Mouse (Mus musculus): ENCODE data around the gene Hoxd13.

The Hoxd13 gene

DNA sequence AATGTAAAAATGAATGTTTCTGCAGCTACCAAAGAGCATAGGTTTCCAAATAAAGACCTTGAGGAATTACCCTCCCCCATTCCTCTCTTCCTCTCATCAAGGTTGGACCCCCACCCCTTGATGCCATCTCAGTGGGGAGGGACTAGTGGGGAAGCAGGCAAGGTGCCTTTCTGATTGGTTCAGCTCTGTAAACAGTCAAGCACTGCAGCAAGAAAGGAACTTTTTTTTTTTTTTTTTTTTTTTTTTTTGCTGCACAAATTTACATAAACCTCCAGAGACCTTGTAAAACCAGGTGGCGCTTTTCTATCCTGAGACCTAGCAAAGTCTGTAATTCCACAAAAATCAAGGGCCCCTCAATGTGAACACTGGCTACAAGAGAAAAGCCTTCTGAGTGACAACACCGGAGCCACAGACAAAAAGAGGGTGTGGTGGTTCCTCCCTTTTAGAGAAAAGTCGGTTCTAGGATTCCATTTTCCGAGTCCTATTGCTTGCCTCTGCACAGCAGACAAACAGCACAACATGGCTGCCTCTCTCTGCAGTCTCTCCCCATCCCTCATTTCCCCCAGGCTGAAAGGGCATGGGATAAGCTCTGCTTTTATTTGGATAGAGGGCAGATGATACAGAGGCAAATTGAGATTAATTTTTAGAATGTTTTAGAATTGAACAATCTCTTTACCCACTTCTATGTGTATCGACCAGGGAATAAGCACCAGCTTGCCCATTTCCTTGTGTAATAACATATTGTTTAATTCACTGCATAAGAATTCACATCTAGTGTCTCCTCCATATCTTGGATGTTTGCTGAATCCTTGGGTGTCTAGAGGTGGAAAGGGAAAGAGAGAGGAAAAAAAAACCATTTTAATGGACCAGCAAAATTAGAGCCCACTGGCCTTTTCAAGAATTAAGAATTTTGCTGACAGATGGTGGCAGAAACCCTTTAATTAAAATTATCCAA, 41.6 kb downstream of the Hoxd13 start:
- DNase-seq = no peak

- DNase-seq = no peak
These were observed 42.9 kb downstream of the Hoxd13 start for GRCm38 (mm10) chr2:74710929-74711543.

GRCm38 (mm10) chr2:74711721-74712621, 43.9 kb downstream of the Hoxd13 start, which contains the start of the genes Hoxd3 and Hoxd4:
Hoxd3 (plus strand) TSS chr2:74711927.
Hoxd4 (plus strand) TSS chr2:74711929.
- DNase-seq = peak; percentile 84

- no peak for DNase-seq
These were observed 45.4 kb downstream of the Hoxd13 start for GRCm38 (mm10) chr2:74713239-74714150.

DNA sequence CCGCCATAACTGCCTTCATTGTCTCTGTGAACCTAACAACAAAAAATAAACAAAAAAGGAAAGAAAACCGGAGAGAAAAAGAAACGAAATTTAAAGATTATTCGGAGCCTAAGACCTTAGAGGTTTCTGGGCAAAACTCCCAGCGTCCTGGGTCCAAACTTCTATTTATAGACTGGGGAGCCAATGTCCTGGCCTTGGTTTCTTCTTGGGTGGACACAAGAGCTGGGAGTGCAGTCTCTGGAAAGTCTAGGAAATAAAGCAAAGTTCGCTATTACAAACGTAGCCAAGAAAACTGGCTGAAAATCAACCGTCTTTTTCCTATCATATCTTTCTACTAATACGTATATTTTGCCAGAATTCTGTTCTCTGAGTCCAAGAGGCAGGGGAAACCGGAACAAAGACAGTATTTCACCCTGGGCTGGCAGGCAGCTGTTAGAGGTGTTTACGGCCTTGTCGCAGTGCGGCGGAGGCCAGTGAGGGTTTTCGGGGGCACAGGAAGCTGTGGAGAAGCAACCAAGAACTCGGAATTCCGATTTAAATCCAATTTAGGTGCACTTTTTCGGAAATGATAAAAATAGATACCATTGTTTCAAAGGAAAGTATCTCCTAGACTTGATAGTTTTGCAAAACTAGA, 46.2 kb downstream of the Hoxd13 start:
- DNase-seq = no peak

GRCm38 (mm10) chr2:74714881-74715280, 46.8 kb downstream of the Hoxd13 start:
- peak; percentile 72 for DNase-seq

GRCm38 (mm10) chr2:74715504-74716241, 47.6 kb downstream of the Hoxd13 start:
- DNase-seq = peak; percentile 94

- no peak for DNase-seq
These were observed 52.3 kb downstream of the Hoxd13 start for GRCm38 (mm10) chr2:74720384-74720783.

- DNase-seq = no peak
These were observed 52.9 kb downstream of the Hoxd13 start for GRCm38 (mm10) chr2:74720955-74721491.

Data from kidney, postnatal 14 days (tissue).